Mouse (Mus musculus): ENCODE data around the gene Sub1. TPM values are rescaled to one million over a fixed set of nuclear protein-coding genes. Genes with fewer than 3 reads are reported as not detected.
A peak's percentile ranks its signal among the peaks of the same experiment; 100 is the strongest.

Gene Sub1
- total RNA-seq, 2 experiments from 2014 or later: 291 to 330 TPM

GRCm38 (mm10) chr15:12014197-12014905, 17.6 kb upstream of the Sub1 start:
- no peak for DNase-seq (ENCODE audit: low spot score in 2 of 2)
- intact Hi-C loops (cut with DNase I): no loop called here

GRCm38 (mm10) chr15:12013532-12014196, 16.9 kb upstream of the Sub1 start:
- intact Hi-C loops (cut with DNase I): no loop called here
- no peak for DNase-seq (ENCODE audit: low spot score in 2 of 2)

- intact Hi-C loops (cut with DNase I): no loop called here
- no peak for DNase-seq (ENCODE audit: low spot score in 2 of 2)
These were observed 13.8 kb upstream of the Sub1 start for GRCm38 (mm10) chr15:12010602-12011044.

- intact Hi-C loops (cut with DNase I): no loop called here
- DNase-seq (ENCODE audit: low spot score in 2 of 2): no peak
These were observed 13.2 kb upstream of the Sub1 start for GRCm38 (mm10) chr15:12009712-12010601.

GRCm38 (mm10) chr15:12008894-12009293, 12.1 kb upstream of the Sub1 start:
- no peak for DNase-seq (ENCODE audit: low spot score in 2 of 2)
- intact Hi-C loops (cut with DNase I): no loop called here

GRCm38 (mm10) chr15:12007971-12008800, 11.4 kb upstream of the Sub1 start:
- DNase-seq (ENCODE audit: low spot score in 2 of 2): no peak
- intact Hi-C loops (cut with DNase I): no loop called here

- no peak for DNase-seq (ENCODE audit: low spot score in 2 of 2)
- intact Hi-C loops (cut with DNase I): no loop called here
These were observed 10.6 kb upstream of the Sub1 start for GRCm38 (mm10) chr15:12007421-12007820.

GRCm38 (mm10) chr15:12006169-12006568, 9.4 kb upstream of the Sub1 start:
- intact Hi-C loops (cut with DNase I): no loop called here

GRCm38 (mm10) chr15:11995815-11996201, 975 bp downstream of the Sub1 start:
- intact Hi-C loops (cut with DNase I): loop anchor here (5.0 kb wide), 1 partner anchor 121 kb away; the partner anchor contains the start of gene Zfr
- DNase-seq (ENCODE audit: low spot score in 2 of 2): peak; percentile 93 to 97

More at GRCm38 (mm10) chr15:12006169-12006568, 9.4 kb upstream of the Sub1 start:
- DNase-seq (ENCODE audit: low spot score in 2 of 2): no peak

GRCm38 (mm10) chr15:11994921-11995814, 1.6 kb downstream of the Sub1 start:
- intact Hi-C loops (cut with DNase I): loop anchor here (5.0 kb wide), 1 partner anchor 122 kb away; the partner anchor contains the start of gene Zfr
- no peak for DNase-seq (ENCODE audit: low spot score in 2 of 2)

- intact Hi-C loops (cut with DNase I): no loop called here
- no peak for DNase-seq (ENCODE audit: low spot score in 2 of 2)
These were observed 2.8 kb downstream of the Sub1 start for GRCm38 (mm10) chr15:11994006-11994405.

- intact Hi-C loops (cut with DNase I): loop anchor here (2.0 kb wide), 1 partner anchor 45 kb away; no protein-coding TSS in a partner anchor
- DNase-seq (ENCODE audit: low spot score in 2 of 2): no peak
These were observed 5.2 kb downstream of the Sub1 start for GRCm38 (mm10) chr15:11991552-11992113.

GRCm38 (mm10) chr15:11988580-11988979, 8.2 kb downstream of the Sub1 start:
- intact Hi-C loops (cut with DNase I): no loop called here
- no peak for DNase-seq (ENCODE audit: low spot score in 2 of 2)

- intact Hi-C loops (cut with DNase I): no loop called here
- DNase-seq (ENCODE audit: low spot score in 2 of 2): no peak
These were observed 8.9 kb downstream of the Sub1 start for GRCm38 (mm10) chr15:11987892-11988291.

GRCm38 (mm10) chr15:11981985-11982384, 14.8 kb downstream of the Sub1 start:
- DNase-seq (ENCODE audit: low spot score in 2 of 2): peak in 1 of 2 experiments; percentile 25
- intact Hi-C loops (cut with DNase I): loop anchor here (2.0 to 5.0 kb wide), 2 partner anchors 109 to 125 kb away; no protein-coding TSS in a partner anchor

GRCm38 (mm10) chr15:11981501-11981900, 15.3 kb downstream of the Sub1 start:
- intact Hi-C loops (cut with DNase I): loop anchor here (5.0 kb wide), 1 partner anchor 126 kb away; no protein-coding TSS in a partner anchor
- DNase-seq (ENCODE audit: low spot score in 2 of 2): peak; percentile 70 to 90

GRCm38 (mm10) chr15:11978175-11978574, 18.6 kb downstream of the Sub1 start:
- peak in 1 of 2 experiments; percentile 60 for DNase-seq (ENCODE audit: low spot score in 2 of 2)
- intact Hi-C loops (cut with DNase I): loop anchor here (10.0 kb wide), 2 partner anchors 267 to 817 kb away; no protein-coding TSS in a partner anchor
